Mouse (Mus musculus) cerebellum, postnatal 4 days (tissue): ENCODE data around the gene Polr2f.

Source experiments
- DNase-seq, 2 experiments: peaks; one replicate each; pipeline ENCODE4 v3.0.0; 2022; ENCODE audit warnings: low spot score in 2 of 2, mixed read lengths in 1 of 2

Polr2f gene

DNA sequence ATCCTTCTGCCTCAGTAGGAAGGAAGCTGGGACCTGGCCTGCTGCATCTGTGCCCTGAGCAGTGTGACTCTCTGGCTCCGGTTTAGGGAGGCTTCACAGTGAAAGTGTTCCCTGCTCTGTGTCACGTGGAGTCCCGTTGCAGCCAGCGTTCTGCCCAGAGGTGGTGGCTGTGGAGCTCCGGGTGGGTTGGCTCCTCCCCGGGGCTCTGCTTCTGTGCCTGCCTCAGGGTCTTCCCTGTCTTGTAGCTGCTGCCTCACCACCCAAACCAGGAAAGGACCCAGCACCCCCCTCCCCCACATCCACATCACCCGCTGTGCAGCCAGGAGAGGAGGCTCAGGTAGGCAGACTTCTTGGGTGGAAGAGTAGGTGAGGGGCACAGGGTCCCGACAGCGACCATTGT is 21.3 kb upstream of the Polr2f start:
- no peak for DNase-seq

DNA sequence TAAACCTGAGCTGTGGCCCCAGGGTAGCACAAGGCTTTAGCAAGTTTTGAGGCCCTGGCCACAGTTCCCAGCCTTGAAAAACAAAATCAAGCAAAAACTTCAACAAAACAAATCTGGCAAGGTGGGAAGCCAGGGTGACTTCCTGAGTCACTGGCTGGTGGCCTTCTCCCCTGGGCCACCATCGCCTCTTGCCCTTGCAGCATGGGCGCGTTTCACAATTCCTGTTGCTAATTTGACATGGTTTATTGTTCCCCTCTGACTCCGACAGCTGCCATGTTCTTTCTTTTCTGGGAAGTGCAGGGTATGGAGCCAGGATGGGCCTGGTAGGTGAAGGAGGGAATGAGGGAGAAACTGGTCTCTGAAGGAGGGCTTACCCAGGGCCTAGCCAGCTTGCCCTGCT is 18.7 kb upstream of the Polr2f start:
- no peak for DNase-seq

DNA sequence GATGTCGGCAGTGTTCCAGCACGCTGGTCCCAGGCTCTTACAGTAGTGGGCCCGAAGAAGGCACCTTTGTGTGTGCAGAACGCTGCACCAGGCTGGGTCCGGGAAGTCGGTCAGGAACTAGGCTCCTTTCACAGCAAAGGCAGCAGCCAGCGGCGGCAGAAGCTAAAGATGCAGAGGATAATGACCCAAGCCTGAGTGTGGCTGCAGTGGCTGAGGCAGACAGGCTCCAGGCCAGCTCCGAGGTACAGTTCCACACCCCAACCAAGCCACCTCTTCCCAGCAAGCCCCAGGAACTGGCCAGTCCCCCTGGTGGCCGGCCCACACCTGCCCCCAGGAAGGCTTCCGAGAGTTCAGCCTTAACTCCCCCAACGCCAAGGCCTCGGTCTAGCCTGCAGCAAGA is 18.3 kb upstream of the Polr2f start:
- no peak for DNase-seq

DNA sequence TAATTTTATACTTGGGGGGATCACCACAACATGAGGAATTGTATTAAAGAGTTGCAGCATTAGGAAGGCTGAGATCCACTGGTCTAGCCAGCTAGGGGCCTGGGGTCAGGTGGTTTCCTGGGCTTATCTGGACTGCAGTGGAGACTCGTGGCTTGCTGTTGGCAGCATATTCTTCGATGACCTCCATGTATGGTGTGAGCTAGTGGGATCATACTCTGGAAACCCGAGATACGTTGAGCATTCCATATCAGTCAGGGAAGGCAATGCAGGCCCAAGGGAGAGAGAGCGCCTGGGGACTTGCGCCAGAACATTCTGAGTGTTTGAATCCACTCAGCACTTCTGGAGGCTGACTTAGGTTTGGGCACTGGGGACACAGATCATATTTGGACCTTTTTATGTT is 17.1 kb upstream of the Polr2f start:
- DNase-seq = no peak

DNA sequence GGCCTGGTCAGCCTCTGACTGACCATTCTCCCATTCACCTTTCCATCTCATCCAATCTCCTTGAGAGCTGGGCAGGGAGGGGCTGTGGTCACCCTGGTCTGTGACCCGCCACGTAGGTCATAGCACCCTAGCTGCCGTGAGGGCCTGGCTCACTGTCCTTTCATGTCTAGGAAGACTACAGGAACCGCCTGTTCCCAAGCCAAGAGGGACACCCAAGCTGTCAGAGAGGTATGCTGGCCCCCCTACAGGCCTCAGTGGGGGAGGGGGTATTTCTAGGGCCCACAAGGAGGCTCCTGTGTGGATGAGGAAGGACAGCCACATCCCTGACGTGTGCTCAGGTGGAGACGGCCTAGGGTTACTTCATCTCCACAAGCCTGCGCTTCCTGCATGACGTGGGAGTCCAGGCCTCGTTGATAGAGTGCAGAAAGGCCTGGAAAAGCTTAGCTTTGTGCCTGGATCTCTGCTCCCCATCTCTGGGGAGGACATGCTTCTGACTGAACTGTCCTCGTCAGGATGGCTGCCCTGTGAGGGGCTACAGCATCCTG is 16.4 kb upstream of the Polr2f start:
- no peak for DNase-seq

DNA sequence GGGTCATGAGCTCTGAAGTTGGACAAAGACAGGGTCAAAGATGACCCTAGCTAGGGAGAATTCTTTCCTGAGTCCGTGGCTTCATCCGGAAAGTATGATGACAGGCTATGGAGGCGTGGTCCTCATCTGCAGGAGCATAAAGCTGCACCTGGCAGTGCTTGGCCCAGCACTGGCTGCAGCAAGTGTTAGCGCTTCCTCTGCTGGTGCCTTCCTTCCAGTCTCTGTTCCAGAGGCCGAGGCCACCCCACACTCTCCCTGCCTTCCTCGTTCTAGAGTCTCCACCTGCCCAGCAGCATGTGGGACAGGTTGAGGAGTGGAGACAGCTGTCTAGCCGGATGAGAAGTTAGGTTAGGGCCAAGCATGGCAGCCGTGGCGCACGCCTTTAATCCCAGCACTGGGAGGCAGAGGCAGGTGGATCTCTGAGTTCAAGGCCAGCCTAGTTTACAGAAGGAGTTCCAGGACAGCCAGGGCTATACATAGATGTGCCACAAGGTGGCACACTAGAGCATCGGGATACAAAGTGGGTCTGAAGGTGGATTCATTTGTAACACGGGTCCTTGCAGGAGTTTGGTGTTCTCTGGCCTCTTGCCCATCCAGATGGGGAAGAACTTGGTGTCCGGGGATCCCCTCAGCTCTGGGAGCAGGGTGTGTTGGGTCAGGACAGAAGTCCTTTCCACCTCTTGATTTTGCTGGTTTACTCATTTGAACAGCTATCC is 14.4 kb upstream of the Polr2f start:
- DNase-seq = peak in 1 of 2 experiments; percentile 54

DNA sequence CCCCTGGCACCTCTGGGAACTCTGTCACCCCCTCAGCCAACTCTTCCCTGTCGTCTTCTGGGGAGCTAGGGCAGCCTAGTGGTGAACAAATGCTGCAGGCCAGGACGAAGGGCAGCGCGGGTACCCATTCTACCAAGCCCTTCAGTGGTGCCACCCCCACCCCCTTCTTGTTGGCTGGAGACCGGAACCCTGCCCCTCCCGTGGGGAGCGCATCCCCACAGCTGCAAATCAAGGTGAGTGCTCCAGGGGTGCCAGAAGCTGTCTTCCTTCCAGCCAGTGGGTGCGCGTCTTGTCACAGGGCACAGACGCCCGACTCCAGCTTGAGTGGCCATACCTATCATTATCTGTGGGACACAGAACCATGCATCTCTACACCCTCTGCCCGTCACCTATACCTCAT is 13.7 kb upstream of the Polr2f start:
- DNase-seq = no peak

DNA sequence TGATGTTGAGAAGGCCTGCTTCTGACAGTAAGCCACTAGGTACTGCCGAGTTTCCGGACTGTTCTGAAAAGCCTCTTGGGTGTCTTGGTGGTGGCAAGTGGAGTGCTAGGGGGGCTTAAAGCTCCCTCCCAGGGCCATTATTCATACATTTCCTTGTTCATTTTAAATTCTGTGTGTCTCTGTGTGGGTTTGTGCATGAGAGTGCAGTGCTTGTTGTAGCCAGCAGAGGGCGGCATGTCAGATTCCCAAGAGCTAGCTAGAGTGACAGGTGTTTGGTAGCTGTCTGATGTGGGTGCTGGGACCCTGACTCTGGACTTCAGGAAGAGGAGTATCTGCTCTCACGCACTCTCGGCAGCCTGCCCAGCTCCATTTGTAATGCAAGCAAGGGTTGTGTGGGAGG is 12.6 kb upstream of the Polr2f start:
- no peak for DNase-seq

DNA sequence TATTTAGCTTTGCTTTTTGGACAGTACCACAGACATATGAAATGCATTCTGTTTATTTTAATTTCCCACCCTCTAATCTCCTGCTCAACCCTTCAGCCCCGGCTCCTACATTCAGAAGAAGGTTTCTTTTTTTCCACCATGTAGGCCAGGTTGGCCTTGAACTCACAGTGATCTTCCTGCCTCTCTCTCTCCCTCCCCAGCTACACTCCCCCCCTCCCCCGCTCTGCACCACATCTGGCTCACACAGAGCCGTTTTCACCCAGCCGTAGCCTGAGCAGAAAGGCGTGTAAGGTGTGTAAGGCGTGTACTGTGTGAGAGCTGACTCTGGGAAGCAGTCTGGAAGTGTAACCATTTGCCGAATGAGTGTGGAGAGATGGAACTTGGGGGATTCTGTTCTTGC is 11.5 kb upstream of the Polr2f start:
- no peak for DNase-seq

DNA sequence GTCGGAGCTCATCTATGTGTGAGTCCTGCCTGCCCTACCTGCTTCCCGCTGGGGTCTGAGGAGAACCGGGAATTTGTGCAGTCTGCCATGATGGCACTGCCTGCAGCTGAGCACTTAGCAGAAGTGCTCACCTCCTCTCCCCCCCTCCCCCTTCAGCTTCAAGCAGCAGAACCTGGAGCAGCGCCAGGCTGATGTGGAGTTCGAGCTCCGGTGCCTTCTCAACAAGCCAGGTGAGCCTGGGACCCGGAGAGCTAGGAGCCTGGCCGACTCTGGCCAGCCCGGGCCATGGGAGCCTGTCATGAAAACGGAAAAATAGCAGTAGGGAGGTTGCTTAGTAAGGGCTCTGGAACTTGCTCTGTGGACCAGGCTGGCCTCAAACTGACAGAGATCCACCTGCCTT is 10.0 kb upstream of the Polr2f start:
- no peak for DNase-seq

DNA sequence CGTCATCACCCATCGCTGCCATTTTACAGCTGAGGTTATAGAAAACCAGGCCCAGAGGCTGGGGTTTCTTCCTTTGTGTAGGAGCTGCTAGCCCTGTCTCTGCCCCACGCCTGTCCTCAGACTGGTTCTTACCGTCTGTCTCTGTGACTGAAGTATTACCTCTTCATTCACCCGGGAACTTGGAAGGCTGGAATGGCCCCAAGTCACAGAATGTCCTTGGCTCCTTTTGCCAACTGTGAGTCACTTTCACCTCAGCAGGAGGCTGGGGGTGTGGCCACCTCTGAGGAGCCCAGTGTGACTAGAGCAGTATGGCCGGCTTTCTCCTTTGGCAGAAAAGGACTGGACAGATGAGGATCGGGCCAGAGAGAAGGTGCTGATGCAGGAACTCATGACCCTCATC is 9.4 kb upstream of the Polr2f start:
- DNase-seq = no peak

DNA sequence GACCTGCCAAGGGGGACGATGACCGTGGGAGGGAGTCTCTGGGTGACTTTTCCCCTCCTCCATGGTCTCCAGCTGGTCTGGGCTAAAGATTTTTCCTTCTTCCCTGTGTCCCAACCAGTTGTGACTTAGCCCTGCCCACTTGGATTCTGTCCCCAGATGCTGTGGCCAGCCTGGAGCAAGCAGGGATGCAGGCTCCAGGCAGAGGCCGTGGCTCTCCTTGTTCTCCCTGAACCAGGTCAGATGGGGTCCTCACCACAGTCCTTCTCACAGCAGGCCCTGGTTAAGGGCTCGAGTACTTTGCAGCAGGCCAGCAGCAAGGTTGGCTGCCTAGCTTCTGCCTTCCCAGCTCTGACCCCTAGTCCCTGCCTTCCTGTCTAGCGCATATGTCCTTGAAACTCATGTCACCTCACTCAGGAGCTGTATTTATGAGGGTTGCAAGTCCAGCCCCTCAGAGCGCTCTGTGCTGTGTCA is 7.6 kb upstream of the Polr2f start:
- no peak for DNase-seq

DNA sequence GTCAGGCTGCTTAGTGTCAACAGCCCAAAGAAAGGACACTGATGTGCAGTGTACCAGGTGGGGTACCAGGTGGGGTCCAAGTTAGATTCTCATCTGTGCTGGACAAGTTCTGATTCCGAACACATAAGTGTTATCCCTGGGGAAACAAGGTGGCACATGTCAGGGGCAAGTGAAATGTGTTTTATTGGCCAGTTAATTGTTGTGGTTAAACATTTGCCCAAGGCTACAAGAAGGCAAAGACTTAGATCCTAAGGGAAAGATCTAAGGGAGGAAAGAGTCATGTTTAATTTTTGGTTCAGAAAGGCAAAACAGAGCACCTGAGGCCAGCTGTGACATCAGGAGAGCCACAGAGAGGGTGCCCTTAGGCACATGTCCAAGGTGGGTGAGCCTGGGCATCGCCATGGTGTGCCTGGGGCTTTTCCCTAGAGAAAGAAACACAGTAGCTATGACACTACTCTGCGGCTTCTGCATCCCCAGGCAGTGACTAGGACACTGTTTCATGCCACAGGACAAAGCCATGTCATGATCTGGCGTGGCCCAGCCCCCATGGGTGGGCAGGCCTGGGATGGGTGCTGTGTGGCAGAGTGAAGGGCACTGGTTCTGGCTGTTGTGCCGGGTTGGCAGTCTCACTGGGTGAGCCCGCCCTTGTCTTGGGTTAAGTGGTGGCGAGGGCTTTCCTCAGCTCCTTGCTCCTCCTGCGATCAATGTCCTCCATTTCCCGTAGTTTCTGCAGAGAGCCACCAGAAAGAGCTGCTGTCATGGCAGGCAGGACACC is 6.1 kb upstream of the Polr2f start:
- DNase-seq = no peak

DNA sequence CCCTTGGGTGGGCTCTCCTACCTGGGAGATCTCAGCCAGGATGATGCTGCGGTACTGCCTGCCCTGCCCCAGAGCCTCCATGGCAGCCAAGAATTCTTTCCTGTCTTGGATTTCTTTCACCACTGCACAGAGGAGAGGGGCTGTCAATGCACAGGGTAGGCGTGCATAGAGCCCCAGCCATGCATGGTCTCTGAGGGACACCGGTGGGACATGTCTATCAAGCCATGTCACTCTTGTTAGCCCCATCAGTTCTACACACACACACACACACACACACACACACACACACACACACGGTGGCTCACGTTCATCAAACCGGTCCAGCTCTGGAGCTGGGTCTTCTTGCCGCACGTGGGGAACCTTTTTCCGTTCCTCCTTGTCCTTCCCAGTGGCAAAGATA is 5.5 kb upstream of the Polr2f start:
- no peak for DNase-seq

DNA sequence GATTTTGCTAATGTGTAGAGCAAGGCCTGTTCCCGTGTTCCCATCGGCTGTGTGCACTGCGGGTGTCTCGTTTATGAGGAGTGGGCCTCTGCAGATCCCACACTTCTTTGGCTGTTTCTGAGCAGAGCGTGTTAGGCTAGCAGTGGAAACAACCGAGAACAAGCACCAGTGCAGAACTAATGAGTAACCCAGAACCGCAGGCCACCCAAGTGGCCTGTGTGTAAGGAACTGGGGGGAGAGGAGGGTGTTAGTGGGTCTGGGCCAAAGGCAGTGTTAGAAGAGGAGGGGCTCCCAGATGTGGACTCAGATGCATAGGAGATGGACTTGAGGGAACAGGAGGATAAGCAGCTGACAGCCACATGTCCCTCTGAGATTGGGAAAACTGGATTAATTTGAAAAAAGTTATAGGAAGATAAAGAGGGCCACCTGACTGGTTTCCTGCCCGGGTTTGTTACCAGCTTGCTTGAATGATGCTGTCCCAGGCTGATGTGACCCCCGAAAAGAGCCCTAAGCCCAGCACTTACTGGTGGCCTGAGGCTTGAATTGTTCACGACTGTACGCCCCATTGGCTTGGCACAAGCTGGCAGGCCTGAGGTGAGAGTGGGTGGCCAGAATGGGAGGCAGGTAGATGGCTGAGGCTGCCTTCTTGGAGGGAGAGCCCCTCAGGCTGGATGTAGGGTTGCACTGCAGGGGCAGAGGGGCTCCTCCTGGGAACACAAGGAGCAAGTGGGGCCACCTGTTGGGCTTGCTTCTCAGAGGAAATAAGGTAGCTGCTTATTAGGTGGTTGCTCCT is 4.8 kb upstream of the Polr2f start:
- DNase-seq = no peak

DNA sequence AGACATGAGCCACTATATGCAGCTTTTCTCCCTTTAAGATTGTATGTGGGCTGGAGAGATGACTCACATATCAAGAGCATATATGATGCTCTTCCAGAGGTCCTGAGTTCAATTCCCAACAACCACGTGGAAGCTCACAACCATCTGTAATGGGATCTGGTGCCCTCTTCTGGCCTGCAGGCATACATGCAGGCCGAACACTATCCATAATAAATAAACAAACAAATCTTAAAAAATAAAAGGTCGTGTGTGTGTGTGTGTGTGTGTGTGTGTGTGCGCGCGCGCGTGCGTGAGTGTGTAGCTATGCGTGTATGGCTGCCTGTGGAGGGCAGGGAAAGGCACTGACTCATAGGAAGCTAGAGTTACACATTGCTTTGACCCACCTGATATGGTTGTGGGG is 1.2 kb upstream of the Polr2f start:
- DNase-seq = no peak

DNA sequence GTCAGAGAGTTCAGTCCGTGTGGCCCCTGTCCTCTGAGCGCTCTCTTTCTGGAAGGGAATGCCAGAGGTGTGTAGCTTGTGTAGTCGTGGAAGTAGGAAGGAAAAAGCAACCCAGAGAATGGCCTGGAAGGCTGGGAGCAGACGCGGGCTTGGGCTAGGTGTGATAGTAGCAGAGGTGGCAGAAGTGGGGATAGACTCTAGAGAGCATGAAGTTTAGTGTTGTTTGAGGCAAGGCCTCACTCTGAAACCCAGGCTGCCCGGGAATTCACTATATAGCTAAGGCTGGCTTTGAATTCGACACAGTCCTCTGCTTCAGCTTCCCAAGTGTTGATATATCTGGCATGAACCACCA is 733 bp downstream of the Polr2f start:
- no peak for DNase-seq

DNA sequence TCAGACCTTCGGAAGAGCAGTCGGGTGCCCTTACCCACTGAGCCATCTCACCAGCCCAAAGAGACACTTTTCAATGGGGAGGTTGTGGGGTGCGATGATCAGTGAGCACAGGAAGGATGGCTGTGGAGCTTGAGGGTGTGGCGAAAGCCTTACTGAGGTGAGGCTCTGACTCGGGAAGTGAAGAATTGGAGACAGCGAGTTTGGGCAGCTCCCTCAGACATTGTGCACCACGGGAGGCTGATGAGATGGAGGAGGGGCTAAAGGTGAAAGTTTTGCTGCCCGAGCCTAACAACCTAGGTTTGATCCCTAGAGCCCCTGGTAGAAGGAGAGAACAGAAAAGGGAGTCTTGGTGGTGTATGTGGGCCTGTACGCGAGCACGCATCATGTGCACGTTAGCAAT is 2.5 kb downstream of the Polr2f start:
- DNase-seq = no peak

DNA sequence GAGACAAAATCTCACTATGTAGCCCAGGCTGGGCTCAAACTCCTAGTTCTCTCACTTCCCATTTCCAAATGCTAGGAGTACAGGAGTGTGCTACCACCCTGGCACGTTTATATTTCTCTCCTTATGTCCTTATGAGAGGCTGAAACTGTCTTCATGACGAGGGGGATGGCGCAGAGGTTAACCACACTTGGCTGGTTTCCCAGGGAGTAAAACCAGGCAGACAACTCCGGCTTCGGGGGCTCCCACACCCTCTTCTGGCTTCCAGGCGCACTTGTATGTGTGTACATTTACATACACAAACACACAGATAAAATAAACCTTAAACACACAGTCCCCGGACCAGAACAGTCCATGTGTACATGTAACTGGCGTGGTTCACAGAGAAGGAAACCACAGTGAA is 3.2 kb downstream of the Polr2f start:
- DNase-seq = no peak

DNA sequence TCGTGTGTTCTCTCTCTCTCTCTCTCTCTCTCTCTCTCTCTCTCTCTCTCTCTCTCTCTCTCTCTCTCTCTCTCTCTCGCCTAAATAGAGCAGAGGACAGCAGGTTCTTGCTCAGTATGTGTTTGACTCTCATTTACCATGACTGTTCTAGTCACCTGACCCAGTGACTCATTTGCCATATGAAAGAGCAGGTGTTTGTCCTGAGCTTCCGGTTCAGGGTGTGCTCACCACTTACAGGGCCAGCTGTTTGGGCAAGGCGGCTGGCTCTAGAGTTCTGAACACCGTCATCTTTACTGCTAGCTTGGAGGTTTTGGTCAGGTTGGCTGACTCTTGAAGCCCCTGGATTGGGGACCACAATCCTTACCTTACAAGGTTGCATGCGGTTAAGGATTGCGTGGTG is 4.7 kb downstream of the Polr2f start:
- DNase-seq = no peak

DNA sequence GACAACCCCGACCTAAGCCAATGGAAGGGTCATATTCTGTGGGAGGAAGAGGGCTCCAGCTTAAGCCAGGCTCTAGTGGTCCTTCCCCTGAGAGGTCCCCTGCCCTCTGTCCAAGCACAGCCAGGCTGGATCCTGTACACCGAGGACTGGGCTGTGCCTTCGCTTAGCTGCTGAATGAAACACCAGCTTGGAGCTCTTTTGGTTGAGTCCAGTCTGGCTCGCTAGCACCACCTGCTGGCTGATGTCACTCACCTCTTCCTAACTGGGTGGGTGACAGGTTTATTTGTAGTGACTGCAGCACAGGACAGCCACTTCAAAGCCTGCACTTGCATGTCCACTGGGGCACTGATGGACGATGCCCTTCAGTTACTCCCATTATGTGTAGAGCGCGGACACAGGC is 7.7 kb downstream of the Polr2f start:
- DNase-seq = peak; percentile 76 to 86

DNA sequence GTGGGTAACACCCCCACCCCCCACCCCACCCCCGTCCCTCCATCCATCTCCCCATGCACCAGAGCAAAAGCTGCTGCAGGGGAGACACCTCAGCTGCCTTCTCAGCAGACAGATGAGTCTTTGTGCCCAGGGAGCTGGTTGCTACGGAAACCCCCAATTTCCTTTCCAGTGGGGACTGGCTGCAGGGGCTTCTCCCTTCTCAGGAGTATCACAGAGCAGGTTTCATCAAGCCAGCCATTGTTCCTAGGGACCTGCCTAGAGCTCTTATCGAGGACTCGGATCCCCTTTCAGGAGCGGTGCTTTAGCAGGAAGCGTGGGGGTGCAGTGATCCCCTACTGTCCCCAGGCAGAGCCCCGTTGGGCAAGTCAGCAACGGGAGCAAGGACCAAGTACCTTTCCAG is 11.1 kb downstream of the Polr2f start:
- no peak for DNase-seq

DNA sequence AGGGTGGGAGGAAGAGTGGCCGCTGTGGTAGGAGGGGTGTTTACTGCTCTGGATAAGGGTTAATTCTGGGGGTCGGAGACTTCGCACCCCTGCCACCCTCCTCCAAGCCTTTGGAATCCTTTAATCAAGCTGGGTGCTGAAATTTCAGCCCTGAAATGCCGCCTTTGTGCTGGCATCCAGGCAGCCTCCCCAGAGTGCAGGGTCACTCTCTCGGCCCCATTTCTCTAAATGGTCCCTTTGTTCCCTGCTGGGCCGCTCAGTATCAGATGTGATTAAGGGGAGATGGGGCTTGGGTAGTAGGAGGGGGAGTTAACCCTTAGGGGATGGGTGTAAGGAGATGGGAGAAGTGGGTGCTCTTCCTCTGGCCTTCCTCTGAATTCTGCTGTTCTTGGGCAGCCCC is 11.9 kb downstream of the Polr2f start:
- no peak for DNase-seq
